Mouse (Mus musculus) intestine, embryonic 14.5 days (tissue): Measurements from ENCODE around the gene Gm13276. TPM values are rescaled to one million over a fixed set of nuclear protein-coding genes. Genes with fewer than 3 reads are reported as not detected.
"Not testable (repeated sequence)": the region's sequence is repeated elsewhere in the genome, so short reads cannot be mapped to it uniquely, and the experiment has no call there.

ENCODE experiments used
- ATAC-seq: fragments of 200-750 bp; cut with Nextera tagmentation; replicated peaks from 2 replicates; pipeline ENCODE4 v1.8.0; 2017; ENCODE audit warnings: low read depth, moderate number of reproducible peaks, moderate TSS enrichment, moderate library complexity; ENCODE audit not compliant: low FRiP score, low TSS enrichment
- DNase-seq: peaks from one replicate; pipeline ENCODE4 v3.0.0-alpha.2; 2018; ENCODE audit warnings: low spot score
- H3K27ac ChIP-seq: fragments of 300-500 bp; sonication (generic); 2 replicates; pipeline ENCODE4 v1.5.1; 2014; ENCODE audit warnings: low read depth, mild to moderate bottlenecking, control low read depth
- H3K27me3 ChIP-seq: fragments of 300-500 bp; sonication (generic); replicated peaks from 2 replicates; pipeline ENCODE4 v1.6.1; 2014; ENCODE audit warnings: low read length, control low read depth; ENCODE audit not compliant: control insufficient read depth, insufficient read depth
- H3K36me3 ChIP-seq: fragments of 300-500 bp; sonication (generic); 2 replicates; pipeline ENCODE4 v1.6.1; 2014; ENCODE audit warnings: low read length, control low read depth; ENCODE audit not compliant: control insufficient read depth, insufficient read depth
- H3K4me1 ChIP-seq: fragments of 300-500 bp; sonication (generic); replicated peaks from 2 replicates; pipeline ENCODE4 v1.6.1; 2014; ENCODE audit warnings: low read length, control low read depth, mixed read lengths; ENCODE audit not compliant: control insufficient read depth, insufficient read depth
- H3K4me2 ChIP-seq: fragments of 300-500 bp; sonication (generic); 2 replicates; pipeline ENCODE4 v1.6.1; 2014; ENCODE audit warnings: low read length
- H3K4me3 ChIP-seq: fragments of 300-500 bp; sonication (generic); 2 replicates; pipeline ENCODE4 v1.5.1; 2014; ENCODE audit warnings: low read depth, low read length, control low read depth, mixed read lengths
- H3K9ac ChIP-seq: fragments of 300-500 bp; sonication (generic); 2 replicates; pipeline ENCODE4 v1.6.1; 2014; ENCODE audit warnings: mild to moderate bottlenecking, low read length
- H3K9me3 ChIP-seq: fragments of 300-500 bp; sonication (generic); 2 replicates; pipeline ENCODE4 v1.6.1; 2016; ENCODE audit warnings: low read length, control low read depth; ENCODE audit not compliant: control insufficient read depth
- WGBS: fragments of 180-500 bp; shearing (Covaris S2); extraction: QIAGEN DNeasy Blood & Tissue Kit; methylation state at CpG from one replicate; pipeline ENCODE4 v1.1.7; 2014; 5-methylcytosine and 5-hydroxymethylcytosine counted together
- polyA plus RNA-seq: library from polyadenylated mRNA; unstranded; fragments of >200 nt; fragmentation: Nextera tagmentation; extraction: Ambion mirVana; gene quantifications from 2 replicates; pipeline ENCODE4 v1.2.1, GENCODE M21; 2014

The Gm13276 gene
- polyA plus RNA-seq, 1 experiment from 2014 or later: not detected

GRCm38 (mm10) chr4:88793936-88794675 is 8.6 kb downstream of the Gm13276 start, which contains the start of gene Gm13275:
Gm13275 (plus strand) TSS chr4:88794487.
- DNase-seq, H3K4me1 ChIP-seq, H3K4me2 ChIP-seq, H3K4me3 ChIP-seq, H3K9me3 ChIP-seq, H3K9ac ChIP-seq, H3K36me3 ChIP-seq, H3K27me3 ChIP-seq, H3K27ac ChIP-seq, ATAC-seq: not testable (repeated sequence)
- WGBS: 0% methylated on average over 9 of the region's 52 CpGs

GRCm38 (mm10) chr4:88797097-88797496 is 11.6 kb downstream of the Gm13276 start, which contains the start of gene Gm13279:
Gm13279 (plus strand) TSS chr4:88797397.
- not testable (repeated sequence) for ATAC-seq, H3K9me3 ChIP-seq, H3K27me3 ChIP-seq, H3K4me2 ChIP-seq, H3K27ac ChIP-seq, H3K9ac ChIP-seq, H3K4me1 ChIP-seq, H3K4me3 ChIP-seq, DNase-seq, H3K36me3 ChIP-seq
- no CpG with 5 or more reads among the region's 28 CpGs for WGBS

- H3K4me3 ChIP-seq, ATAC-seq, DNase-seq, H3K9me3 ChIP-seq, H3K27ac ChIP-seq, H3K9ac ChIP-seq, H3K4me1 ChIP-seq, H3K27me3 ChIP-seq, H3K4me2 ChIP-seq, H3K36me3 ChIP-seq: not testable (repeated sequence)
- 0% methylated on average over 1 of the region's 7 CpGs for WGBS
Observed at GRCm38 (mm10) chr4:88799365-88799764, 13.9 kb downstream of the Gm13276 start, which contains the start of gene Gm13285. Gm13285 (plus strand) TSS chr4:88799665.

- DNase-seq, H3K9me3 ChIP-seq, H3K4me1 ChIP-seq, H3K9ac ChIP-seq, H3K4me2 ChIP-seq, H3K27ac ChIP-seq, H3K36me3 ChIP-seq, H3K4me3 ChIP-seq, H3K27me3 ChIP-seq, ATAC-seq: not testable (repeated sequence)
- WGBS: no CpG with 5 or more reads among the region's 29 CpGs
Observed at GRCm38 (mm10) chr4:88802954-88803353, 17.4 kb downstream of the Gm13276 start, which contains the start of gene Gm13287. Gm13287 (plus strand) TSS chr4:88803254.

- DNase-seq, H3K4me2 ChIP-seq, H3K4me3 ChIP-seq, ATAC-seq, H3K9ac ChIP-seq, H3K9me3 ChIP-seq, H3K27ac ChIP-seq, H3K4me1 ChIP-seq, H3K27me3 ChIP-seq, H3K36me3 ChIP-seq: not testable (repeated sequence)
- WGBS: no CpG with 5 or more reads among the region's 8 CpGs
Observed at GRCm38 (mm10) chr4:88805231-88805630, 19.7 kb downstream of the Gm13276 start, which contains the start of gene Gm13288. Gm13288 (plus strand) TSS chr4:88805531.

GRCm38 (mm10) chr4:88805761-88806160 is 20.3 kb downstream of the Gm13276 start:
- WGBS: 1% methylated on average over 9 of the region's 34 CpGs

GRCm38 (mm10) chr4:88815928-88816327 is 30.4 kb downstream of the Gm13276 start, which contains the start of gene Ifna7:
Ifna7 (plus strand) TSS chr4:88816228.
- Histone ChIP-seq H3K9ac (no peak within 1 kb of the TSS), H3K4me1 (no peaks in the 10 kb centered on the region), H3K27ac (no peak within 1 kb of the TSS), H3K27me3 (no peaks in the 10 kb centered on the region), H3K36me3 (no peaks in the 10 kb centered on the region), H3K4me3 (no peak within 1 kb of the TSS), H3K9me3 (no peaks in the 10 kb centered on the region), H3K4me2 (no peak within 1 kb of the TSS)
- ATAC-seq (no peak), DNase-seq (no peak)
- WGBS: 64% methylated on average over 3 of the region's 3 CpGs

More at GRCm38 (mm10) chr4:88805761-88806160, 20.3 kb downstream of the Gm13276 start:
- not testable (repeated sequence) for H3K36me3 ChIP-seq, ATAC-seq, H3K4me2 ChIP-seq, H3K27ac ChIP-seq, H3K27me3 ChIP-seq, H3K9me3 ChIP-seq, H3K4me1 ChIP-seq, H3K4me3 ChIP-seq, H3K9ac ChIP-seq, DNase-seq

GRCm38 (mm10) chr4:88819659-88820058 is 34.1 kb downstream of the Gm13276 start, which contains the start of gene Ifna11:
Ifna11 (plus strand) TSS chr4:88819959.
- H3K4me2 ChIP-seq: no peak within 1 kb of the TSS
- H3K9ac ChIP-seq: no peak within 1 kb of the TSS
- no peak for DNase-seq
- no peaks in the 10 kb centered on the region for H3K27me3 ChIP-seq
- H3K9me3 ChIP-seq: no peaks in the 10 kb centered on the region
- 91% methylated on average over 1 of the region's 1 CpGs for WGBS
- H3K27ac ChIP-seq: no peak within 1 kb of the TSS
- no peaks in the 10 kb centered on the region for H3K36me3 ChIP-seq
- H3K4me1 ChIP-seq: no peaks in the 10 kb centered on the region
- no peak within 1 kb of the TSS for H3K4me3 ChIP-seq
- no peak for ATAC-seq
